Mouse (Mus musculus): ENCODE measurements at regions not wholly inside any gene's neighbourhood (a gene's known extent, or its start where the extent isn't known, plus 50 kb on each side); places are given as distances from the start of the nearest gene placed in this dataset.
A peak's percentile ranks its signal among the peaks of the same experiment; 100 is the strongest.

- DNase-seq (ENCODE audit: low spot score in 2 of 2): no peak
Measured at GRCm38 (mm10) chr4:125880028-125880427, 144.3 kb upstream of the Csf3r start.

DNA sequence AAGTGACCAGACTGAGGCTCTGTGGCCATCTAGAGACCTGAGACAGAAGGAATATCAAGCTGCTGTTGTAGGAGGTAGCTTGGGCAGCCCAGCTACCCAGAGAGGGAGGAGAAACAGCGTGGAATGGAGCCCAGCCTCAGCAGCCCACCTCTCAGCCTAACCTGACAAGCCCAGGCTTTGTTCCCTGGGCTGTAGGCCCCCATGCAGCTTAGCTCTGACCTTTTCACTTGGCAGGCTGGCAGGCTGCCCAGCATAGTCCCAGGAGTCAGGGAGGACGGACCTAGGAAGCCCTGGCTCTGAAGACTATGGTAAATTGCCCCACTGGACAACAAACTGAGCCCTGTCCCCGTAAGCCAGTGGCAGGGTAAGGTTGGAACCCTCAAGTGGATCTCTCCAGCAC, 141.8 kb upstream of the Csf3r start:
- no peak for DNase-seq (ENCODE audit: low spot score in 2 of 2)

DNA sequence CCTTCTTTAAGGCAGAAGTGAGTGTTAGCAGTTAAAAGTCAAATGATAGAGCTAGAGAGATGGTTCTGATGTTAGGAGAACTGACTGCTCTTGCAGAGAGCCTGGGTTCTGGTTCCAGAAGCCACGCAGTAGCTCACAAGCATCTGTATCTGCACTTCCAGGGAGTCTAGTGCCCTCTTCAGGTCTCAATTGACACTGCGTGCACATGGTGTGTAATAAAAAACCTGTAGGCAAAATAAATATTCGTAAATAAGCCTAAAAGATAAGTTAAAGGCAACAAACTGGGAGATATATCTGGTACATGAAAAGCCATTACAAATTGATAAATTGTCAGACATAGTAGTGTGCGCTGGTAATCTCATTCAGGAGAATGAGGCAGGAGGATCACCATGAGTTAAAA, 133.8 kb upstream of the Csf3r start:
- no peak for DNase-seq (ENCODE audit: low spot score in 2 of 2)

- DNase-seq (ENCODE audit: low spot score in 2 of 2): no peak
Measured at GRCm38 (mm10) chr4:125893139-125893538, 131.2 kb upstream of the Csf3r start.

DNA sequence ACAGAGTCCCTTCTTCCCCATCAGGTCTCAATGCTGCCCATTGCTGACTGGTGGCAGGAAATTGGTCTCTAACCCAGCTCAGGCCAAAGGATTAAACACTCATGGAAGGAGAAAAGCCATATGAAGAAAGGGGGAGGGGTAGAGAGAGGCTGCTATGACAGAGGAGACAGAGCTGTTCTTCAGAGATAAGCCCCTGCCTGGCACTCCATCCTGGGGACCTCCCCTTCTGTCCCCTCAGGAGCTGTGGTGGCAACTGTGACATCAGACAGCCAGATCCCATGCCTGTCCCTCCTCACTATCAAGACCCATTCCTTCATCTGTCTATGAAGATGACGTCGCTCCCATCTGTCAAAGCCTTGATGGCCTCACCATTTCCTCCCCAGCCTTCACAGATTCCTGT, 126.6 kb upstream of the Csf3r start:
- DNase-seq (ENCODE audit: low spot score in 2 of 2): no peak

- DNase-seq (ENCODE audit: low spot score in 2 of 2): no peak
Measured at GRCm38 (mm10) chr4:125898631-125899348, 125.6 kb upstream of the Csf3r start.

- DNase-seq (ENCODE audit: low spot score in 2 of 2): no peak
Measured at GRCm38 (mm10) chr4:125901546-125902276, 122.6 kb upstream of the Csf3r start.

GRCm38 (mm10) chr4:125906296-125906695, 118.1 kb upstream of the Csf3r start:
- no peak for DNase-seq (ENCODE audit: low spot score in 2 of 2)

DNA sequence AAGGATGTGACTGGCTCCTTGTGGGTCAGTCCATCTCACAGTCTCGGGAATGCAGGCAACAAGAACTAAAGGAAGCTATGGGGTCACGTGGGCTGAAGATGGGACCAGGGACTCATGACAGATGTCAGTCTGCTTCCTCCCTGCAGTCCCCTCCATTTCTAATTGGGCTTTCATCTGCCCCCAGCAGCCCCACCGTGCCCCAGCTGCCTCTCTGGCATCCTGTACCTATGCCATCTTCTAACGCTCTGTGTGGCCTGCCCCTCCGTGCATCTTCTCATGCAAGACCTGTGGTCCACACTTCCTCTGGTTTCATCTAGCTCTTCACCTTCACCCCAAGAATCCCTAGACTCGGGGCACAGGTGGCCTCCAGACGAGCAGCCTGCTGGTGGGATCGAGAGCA, 115.4 kb upstream of the Csf3r start:
- no peak for DNase-seq (ENCODE audit: low spot score in 2 of 2)

GRCm38 (mm10) chr4:125911541-125912270, 112.6 kb upstream of the Csf3r start:
- no peak for DNase-seq (ENCODE audit: low spot score in 2 of 2)

DNA sequence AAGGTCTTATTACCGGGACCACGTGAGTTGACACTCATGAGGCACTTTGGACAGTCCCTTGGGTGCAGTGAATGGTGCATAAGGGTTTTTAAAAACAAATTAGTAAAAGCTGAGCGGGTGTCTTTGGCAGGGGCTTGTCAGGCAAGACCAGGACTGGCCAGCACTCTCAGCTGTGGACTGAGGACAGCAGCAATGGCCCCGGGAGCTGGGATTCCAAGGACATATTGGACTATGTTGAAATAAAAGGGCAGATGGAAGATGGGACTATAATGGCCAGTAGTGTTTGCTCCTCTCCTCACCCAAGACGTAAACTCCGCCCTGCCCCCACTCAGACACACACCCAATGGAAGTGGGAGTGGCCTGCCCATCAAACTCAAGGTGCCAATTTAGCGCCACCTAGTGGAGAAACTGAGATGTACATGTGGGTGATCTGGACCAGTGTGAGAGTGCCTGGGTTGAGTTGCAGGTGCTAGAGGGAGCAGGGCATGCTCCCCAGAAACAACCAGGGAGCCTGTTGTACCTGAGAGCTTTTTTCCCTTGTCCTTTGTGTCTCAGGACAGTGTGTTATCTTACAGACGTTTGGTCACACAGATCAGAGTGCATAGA, 111.8 kb upstream of the Csf3r start:
- DNase-seq (ENCODE audit: low spot score in 2 of 2): peak in 1 of 2 experiments; percentile 6

GRCm38 (mm10) chr4:125915166-125915565, 109.2 kb upstream of the Csf3r start:
- no peak for DNase-seq (ENCODE audit: low spot score in 2 of 2)

DNA sequence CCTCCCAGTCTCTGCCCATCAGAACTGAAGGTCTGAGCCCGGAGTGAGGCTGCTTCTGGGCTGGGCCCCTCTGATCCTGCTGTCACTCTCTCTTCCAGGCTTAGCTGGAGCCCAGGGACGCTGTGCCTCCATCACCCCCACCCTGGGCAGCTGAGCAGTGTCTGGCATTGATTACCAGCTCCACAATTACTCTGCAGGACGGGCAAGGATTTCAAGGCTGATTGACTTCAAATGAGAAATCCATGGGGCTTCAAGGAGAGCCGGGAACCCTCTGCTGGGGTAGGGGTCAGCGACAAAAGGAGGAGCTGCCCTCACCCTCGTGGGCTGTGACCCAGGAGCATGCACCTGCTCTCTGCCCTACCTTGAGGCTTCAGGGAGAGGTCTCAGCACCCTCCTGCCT, 107.1 kb upstream of the Csf3r start:
- DNase-seq (ENCODE audit: low spot score in 2 of 2): no peak

GRCm38 (mm10) chr4:125921550-125922316, 102.6 kb upstream of the Csf3r start:
- no peak for DNase-seq (ENCODE audit: low spot score in 2 of 2)

GRCm38 (mm10) chr4:125922317-125922878, 102.0 kb upstream of the Csf3r start:
- no peak for DNase-seq (ENCODE audit: low spot score in 2 of 2)

DNA sequence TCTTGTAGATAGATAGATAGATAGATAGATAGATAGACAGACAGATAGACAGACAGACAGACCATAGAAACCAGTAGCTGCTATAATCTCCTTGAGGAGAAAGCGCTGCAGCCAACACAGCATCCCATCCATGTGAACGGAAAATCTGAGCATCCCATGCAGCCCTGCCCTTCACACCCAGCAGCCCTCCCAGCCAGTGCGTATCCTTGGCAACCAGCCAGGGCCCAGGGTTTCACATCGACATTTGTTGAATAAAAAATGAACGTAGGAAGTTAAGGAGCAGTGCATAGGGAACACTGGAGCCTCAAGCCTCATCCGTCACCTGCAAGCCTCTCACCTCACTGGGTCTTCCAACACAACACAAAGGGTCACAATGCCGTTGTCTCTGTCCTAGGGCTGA, 101.1 kb upstream of the Csf3r start:
- no peak for DNase-seq (ENCODE audit: low spot score in 2 of 2)

DNA sequence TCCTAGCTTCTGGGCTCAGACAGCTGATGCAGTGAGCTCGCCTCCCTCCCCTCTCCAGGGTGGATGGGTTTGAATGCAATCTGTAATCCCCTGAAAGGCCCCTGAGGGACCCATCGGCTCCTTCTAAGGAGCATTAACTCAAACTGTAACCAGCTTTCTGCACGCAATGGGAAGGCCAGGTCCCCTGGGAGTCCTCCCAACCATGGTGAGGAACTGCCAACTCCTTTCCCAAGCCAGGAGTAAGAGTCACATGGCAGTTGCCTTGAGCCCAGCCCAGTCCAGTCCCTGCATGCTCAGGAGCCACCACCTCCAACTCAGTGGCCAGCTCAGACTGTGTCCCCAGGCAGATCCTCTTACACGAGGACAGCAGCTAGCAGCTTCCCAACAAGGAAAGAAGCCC, 96.2 kb upstream of the Csf3r start:
- DNase-seq (ENCODE audit: low spot score in 2 of 2): no peak

DNA sequence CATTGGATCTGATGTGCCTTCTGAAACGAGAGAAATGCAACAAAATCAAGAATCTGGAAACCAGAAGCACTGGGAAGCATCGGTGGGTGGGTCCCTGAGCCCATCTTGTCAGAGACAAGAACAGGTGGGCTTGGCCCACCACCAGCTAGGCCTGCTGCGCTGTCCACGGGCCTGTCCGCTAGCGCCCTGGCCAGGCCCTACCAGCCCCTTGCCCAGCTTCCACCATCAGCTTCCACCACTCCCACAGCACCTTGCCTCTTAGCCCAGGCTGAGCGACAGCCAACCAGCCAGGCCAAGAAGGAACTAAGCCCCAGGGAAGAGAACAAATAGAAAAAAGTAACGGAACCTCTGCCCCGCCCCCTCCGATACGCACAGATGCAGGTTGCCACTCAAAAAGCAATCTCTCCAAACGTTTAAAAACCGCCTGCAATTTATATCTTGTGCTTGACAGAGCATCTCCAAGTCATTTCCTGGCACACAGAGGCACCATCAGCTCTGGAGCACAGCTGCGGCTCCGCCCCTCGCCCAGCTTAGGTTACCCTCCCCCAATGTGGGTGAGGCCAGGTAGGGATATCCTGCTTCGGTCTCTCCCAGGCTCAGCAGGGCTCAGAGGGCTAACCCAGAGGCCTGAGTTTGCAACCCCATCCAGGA, 95.1 kb upstream of the Csf3r start:
- no peak for DNase-seq (ENCODE audit: low spot score in 2 of 2)

DNA sequence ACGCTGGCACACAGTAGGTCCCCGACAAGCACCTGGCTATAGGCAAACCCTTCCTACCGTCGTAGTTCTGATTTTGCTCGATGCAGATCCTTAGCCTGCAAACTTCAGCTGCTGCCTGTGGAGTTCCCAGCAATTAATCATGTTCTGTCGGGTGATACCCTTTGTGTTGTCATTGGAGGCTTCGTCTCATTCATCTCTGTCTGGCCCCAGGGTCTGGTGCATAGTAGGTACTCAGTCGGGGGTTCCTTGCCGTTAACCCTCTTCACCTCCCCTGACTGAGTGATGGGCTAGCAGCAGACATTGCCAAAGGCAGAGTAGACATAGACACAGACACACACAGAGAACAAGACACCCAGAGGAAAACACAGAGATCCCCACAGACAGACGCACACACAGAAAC, 93.6 kb upstream of the Csf3r start:
- DNase-seq (ENCODE audit: low spot score in 2 of 2): no peak

- DNase-seq (ENCODE audit: low spot score in 2 of 2): no peak
Measured at GRCm38 (mm10) chr4:125931321-125931720, 93.0 kb upstream of the Csf3r start.
